In the genomic region with DNA sequence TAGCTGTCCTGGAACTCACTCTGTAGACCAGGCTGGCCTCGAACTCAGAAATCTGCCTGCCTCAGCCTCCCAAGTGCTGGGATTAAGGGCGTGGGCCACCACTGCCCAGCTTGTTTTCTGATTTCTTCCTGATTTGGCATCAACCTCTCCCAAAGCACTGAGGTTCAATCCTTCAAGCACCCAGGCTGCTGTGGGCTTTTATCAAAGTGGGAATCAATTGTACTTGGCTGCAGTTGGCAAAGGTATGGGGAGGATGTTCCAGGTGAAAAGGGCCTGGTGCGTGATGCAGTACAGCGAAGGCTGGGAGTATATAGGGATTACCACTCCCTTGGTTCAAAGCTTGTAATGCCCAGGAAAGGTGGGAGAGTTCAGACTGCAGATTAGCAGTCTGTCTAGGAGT, we compare ENCODE assay signal across 8 mouse cellular contexts. TPM values are rescaled to one million over a fixed set of nuclear protein-coding genes. Genes with fewer than 3 reads are reported as not detected.
DNase-seq lines count a peak whose midpoint lies in the region; ATAC-seq and TF ChIP-seq lines count a peak whose summit lies in the region.

No protein-coding gene starts in this region.

- H3K9me3 ChIP-seq in heart, embryonic 13.5 days = no peaks in the 10 kb centered on the region
- no peaks in the 10 kb centered on the region for H3K9me3 ChIP-seq in MEL (replicated peaks; ENCODE audit: insufficient read depth, low read length)
- H3K9me3 ChIP-seq in hindbrain, embryonic 12.5 days (replicated peaks) = no peaks in the 10 kb centered on the region

- peaks cover 30% of the 10 kb centered on the region for H3K36me3 ChIP-seq in heart, embryonic 13.5 days
- peaks cover 3 to 25% of the 10 kb centered on the region in 2 experiments; a peak in 3 of 4 replicates for H3K36me3 ChIP-seq in MEL (ENCODE audit: control insufficient read depth in 1 of 2, insufficient read depth in 2 of 2, low read length in 2 of 2)
- peaks cover 20% of the 10 kb centered on the region for H3K36me3 ChIP-seq in hindbrain, embryonic 12.5 days
- no peaks in the 10 kb centered on the region for H3K36me3 ChIP-seq in macrophage (ENCODE audit: inconsistent target)

- no peak for TF ChIP-seq CTCF in MEL (IDR thresholded peaks at IDR 0.05 in 2 of 3, conservative IDR thresholded peaks at IDR 0.05 in 1 of 3; ENCODE audit: control insufficient read depth in 1 of 3, insufficient read depth in 1 of 3, low read depth in 2 of 3, low read length in 3 of 3, poor library complexity in 1 of 3, severe bottlenecking in 1 of 3)

- intact Hi-C loops in heart, postnatal 25 days (cut with DNase I) = no loop called here

- no peak for DNase-seq in heart, postnatal 25 days (ENCODE audit: low spot score)
- DNase-seq in MEL (ENCODE audit: low read depth, low spot score) = no peak
- DNase-seq in spleen, postnatal 14 days (ENCODE audit: low spot score in 2 of 2) = no peak
- DNase-seq in cerebellum, postnatal 10 days = no peak
- DNase-seq in thymus, postnatal 10 days (ENCODE audit: low spot score in 2 of 2) = no peak

- peak overlapping the region; percentile 85 for H3K4me3 ChIP-seq in heart, embryonic 13.5 days
- peak overlapping the region in 1 of 2 experiments; percentile 29; a peak in 1 of 4 replicates for H3K4me3 ChIP-seq in MEL (ENCODE audit: control insufficient read depth in 1 of 2, insufficient read depth in 1 of 2, low read depth in 2 of 2, low read length in 2 of 2)
- H3K4me3 ChIP-seq in hindbrain, embryonic 12.5 days = no peak overlapping the region
- H3K4me3 ChIP-seq in macrophage (ENCODE audit: inconsistent target) = peak overlapping the region; percentile 90

- no peak for TF ChIP-seq EP300 in MEL (IDR thresholded peaks at IDR 0.05; ENCODE audit: low read depth in 1 of 2, low read length in 2 of 2)

- H3K9ac ChIP-seq in heart, embryonic 13.5 days = peak overlapping the region; percentile 95
- H3K9ac ChIP-seq in MEL (ENCODE audit: control insufficient read depth, low read depth, low read length, poor library complexity, severe bottlenecking) = peak overlapping the region; percentile 51; the same call in 1 of the 2 replicates
- no peak overlapping the region for H3K9ac ChIP-seq in hindbrain, embryonic 12.5 days

- peaks cover 43% of the 10 kb centered on the region for H3K79me2 ChIP-seq in MEL (ENCODE audit: control insufficient read depth, insufficient read depth, low read length, poor library complexity)
- peaks cover 70% of the 10 kb centered on the region for H3K79me2 ChIP-seq in macrophage (ENCODE audit: inconsistent target)

- H3K27me3 ChIP-seq in heart, embryonic 13.5 days (replicated peaks) = no peaks in the 10 kb centered on the region
- no peaks in the 10 kb centered on the region for H3K27me3 ChIP-seq in MEL (ENCODE audit: control insufficient read depth in 1 of 2, insufficient read depth in 2 of 2, low read length in 2 of 2)
- no peaks in the 10 kb centered on the region for H3K27me3 ChIP-seq in hindbrain, embryonic 12.5 days

- no peak for ATAC-seq in heart, embryonic 13.5 days (ENCODE audit: extremely low read depth, insufficient number of reproducible peaks, low FRiP score, low TSS enrichment)
- no peak for ATAC-seq in hindbrain, embryonic 12.5 days (ENCODE audit: low FRiP score)

- no peak for TF ChIP-seq RAD21 in MEL (IDR thresholded peaks at IDR 0.05; ENCODE audit: low read depth, low read length)

- no peak for TF ChIP-seq POLR2A in MEL (IDR thresholded peaks at IDR 0.05; ENCODE audit: control insufficient read depth in 1 of 2, insufficient read depth in 1 of 2, low read depth in 1 of 2, low read length in 2 of 2, poor library complexity in 1 of 2)

- WGBS in heart, embryonic 13.5 days = 55% methylated on average over 4 of the region's 4 CpGs
- 54% methylated on average over 4 of the region's 4 CpGs for WGBS in hindbrain, embryonic 12.5 days
- 44% methylated on average over 3 of the region's 4 CpGs for WGBS in macrophage (ENCODE audit: missing documents)

- H3K4me1 ChIP-seq in heart, embryonic 13.5 days = peaks cover 57% of the 10 kb centered on the region
- peaks cover 0 to 26% of the 10 kb centered on the region in 2 experiments; a peak in 2 of 4 replicates for H3K4me1 ChIP-seq in MEL (ENCODE audit: control insufficient read depth in 1 of 2, insufficient read depth in 2 of 2, low read length in 2 of 2)
- H3K4me1 ChIP-seq in hindbrain, embryonic 12.5 days = peaks cover 41% of the 10 kb centered on the region

- peak overlapping the region; percentile 92 for H3K4me2 ChIP-seq in heart, embryonic 13.5 days
- H3K4me2 ChIP-seq in hindbrain, embryonic 12.5 days (replicated peaks) = peak overlapping the region; percentile 84

- peak overlapping the region; percentile 42 for H3K27ac ChIP-seq in heart, embryonic 13.5 days (replicated peaks)
- H3K27ac ChIP-seq in MEL (ENCODE audit: control insufficient read depth, low read depth, low read length) (no peak overlapping the region), macrophage (peak overlapping the region; percentile 70; the same call in 1 of the 2 replicates)
- H3K27ac ChIP-seq in hindbrain, embryonic 12.5 days = no peak overlapping the region

TF ChIP-seq in MEL, 35 proteins besides CTCF, POLR2A, EP300 and RAD21:
- no peak for TF ChIP-seq ZMIZ1 (IDR thresholded peaks at IDR 0.05; ENCODE audit: low read depth, low read length)
- no peak for TF ChIP-seq USF2 (IDR thresholded peaks at IDR 0.05; ENCODE audit: borderline replicate concordance in 1 of 2, insufficient read depth in 1 of 2, low read depth in 1 of 2, low read length in 2 of 2)

RNA-seq across cellular contexts. Expression of gene Mcm2, which starts 0.5 kb away (rescaled TPM):
- polyA plus RNA-seq in heart, embryonic 13.5 days (2015; fragmentation: Nextera tagmentation; extraction: Ambion mirVana) = 98.1 and 98.3 TPM in 2 replicates
- 1 to 10 TPM; 6.1 to 7.4 TPM for total RNA-seq in heart, postnatal 25 days (2021)
- total RNA-seq in MEL (2012; rRNA removed) = 214 and 242 TPM in 2 replicates
- polyA plus RNA-seq in MEL (2012; ENCODE audit: insufficient read depth in 1 of 2, insufficient read length in 2 of 2, low read depth in 1 of 2, low replicate concordance in 2 of 2, missing spikeins in 1 of 2) (100 to 1,000 TPM; 110 to 268 TPM), macrophage (2018) (7.5 to 84.8 TPM (median 17.8 TPM) in 3 replicates)
- polyA plus RNA-seq in hindbrain, embryonic 12.5 days (2016; fragmentation: Nextera tagmentation; extraction: Ambion mirVana) = 119 and 130 TPM in 2 replicates
- total RNA-seq in macrophage (2018; cell fraction: chromatin; rRNA removed) = 10 to 100 TPM in 14 of 26 experiments, 1 to 10 TPM in 12; 1.5 to 28.4 (median 11.7) TPM
- total RNA-seq in macrophage (2018; cell fraction: cytosol; rRNA removed) = 10 to 100 TPM in 20 of 26 experiments, 1 to 10 TPM in 6; 8.0 to 18.1 (median 12.9) TPM
- total RNA-seq in macrophage (2018; cell fraction: nucleus; rRNA removed) = 10 to 100 TPM in 10 of 26 experiments, 1 to 10 TPM in 16; 3.3 to 75.8 (median 9.0) TPM

RNA-seq across cellular contexts. Expression of gene Tpra1, which starts 3.0 kb away (rescaled TPM):
- 39.8 and 47.0 TPM in 2 replicates for polyA plus RNA-seq in heart, embryonic 13.5 days (2015; fragmentation: Nextera tagmentation; extraction: Ambion mirVana)
- total RNA-seq in heart, postnatal 25 days (2021) = 10 to 100 TPM; 36.4 to 37.2 TPM
- total RNA-seq in MEL (2012; rRNA removed) = 20.3 and 22.9 TPM in 2 replicates
- polyA plus RNA-seq in MEL (2012; ENCODE audit: insufficient read depth in 1 of 2, insufficient read length in 2 of 2, low read depth in 1 of 2, low replicate concordance in 2 of 2, missing spikeins in 1 of 2) (10 to 100 TPM in 1 of 2 experiments, not detected in 1; 42.4 TPM), macrophage (2018) (101 to 202 TPM (median 130 TPM) in 3 replicates)
- polyA plus RNA-seq in hindbrain, embryonic 12.5 days (2016; fragmentation: Nextera tagmentation; extraction: Ambion mirVana) = 67.3 and 76.0 TPM in 2 replicates
- 100 to 1,000 TPM in 22 of 26 experiments, 10 to 100 TPM in 4; 34.3 to 638 (median 220) TPM for total RNA-seq in macrophage (2018; cell fraction: chromatin; rRNA removed)
- 100 to 1,000 TPM in 23 of 26 experiments, 10 to 100 TPM in 3; 65.7 to 224 (median 135) TPM for total RNA-seq in macrophage (2018; cell fraction: cytosol; rRNA removed)
- 100 to 1,000 TPM in 21 of 26 experiments, 10 to 100 TPM in 5; 40.5 to 401 (median 169) TPM for total RNA-seq in macrophage (2018; cell fraction: nucleus; rRNA removed)

RNA-seq across cellular contexts. Expression of gene Podxl2, which starts 24.2 kb away (rescaled TPM):
- 44.1 and 46.1 TPM in 2 replicates for polyA plus RNA-seq in heart, embryonic 13.5 days (2015; fragmentation: Nextera tagmentation; extraction: Ambion mirVana)
- 10 to 100 TPM; 16.5 to 16.8 TPM for total RNA-seq in heart, postnatal 25 days (2021)
- not detected in 2 replicates for total RNA-seq in MEL (2012; rRNA removed)
- under 1 TPM in 1 of 2 experiments, not detected in 1; 0.10 TPM for polyA plus RNA-seq in MEL (2012; ENCODE audit: insufficient read depth in 1 of 2, insufficient read length in 2 of 2, low read depth in 1 of 2, low replicate concordance in 2 of 2, missing spikeins in 1 of 2)
- polyA plus RNA-seq in hindbrain, embryonic 12.5 days (2016; fragmentation: Nextera tagmentation; extraction: Ambion mirVana) = 386 and 391 TPM in 2 replicates
- 1 to 10 TPM in 1 of 26 experiments, under 1 TPM in 1, not detected in 24; 0.57 to 2.8 TPM for total RNA-seq in macrophage (2018; cell fraction: chromatin; rRNA removed)
- total RNA-seq in macrophage (2018; cell fraction: cytosol; rRNA removed) = under 1 TPM in 3 of 26 experiments, not detected in 23; 0.10 to 0.32 (median 0.24) TPM
- total RNA-seq in macrophage (2018; cell fraction: nucleus; rRNA removed) = under 1 TPM in 1 of 26 experiments, not detected in 25; 0.62 TPM
- 0.11 TPM in 1 of 3 replicates, not detected in the others for polyA plus RNA-seq in macrophage (2018)

RNA-seq across cellular contexts. Expression of gene Abtb1, which starts 57.3 kb away (rescaled TPM):
- polyA plus RNA-seq in heart, embryonic 13.5 days (2015; fragmentation: Nextera tagmentation; extraction: Ambion mirVana) = 23.7 and 26.0 TPM in 2 replicates
- total RNA-seq in heart, postnatal 25 days (2021) = 10 to 100 TPM; 21.9 to 23.3 TPM
- total RNA-seq in MEL (2012; rRNA removed) = 7.3 and 7.4 TPM in 2 replicates
- polyA plus RNA-seq in MEL (2012; ENCODE audit: insufficient read depth in 1 of 2, insufficient read length in 2 of 2, low read depth in 1 of 2, low replicate concordance in 2 of 2, missing spikeins in 1 of 2) (10 to 100 TPM in 1 of 2 experiments, not detected in 1; 16.9 TPM), macrophage (2018) (16.1 to 46.0 TPM (median 26.7 TPM) in 3 replicates)
- 32.1 and 36.1 TPM in 2 replicates for polyA plus RNA-seq in hindbrain, embryonic 12.5 days (2016; fragmentation: Nextera tagmentation; extraction: Ambion mirVana)
- total RNA-seq in macrophage (2018; cell fraction: chromatin; rRNA removed) = 100 to 1,000 TPM in 5 of 26 experiments, 10 to 100 TPM in 21; 19.7 to 132 (median 61.4) TPM
- total RNA-seq in macrophage (2018; cell fraction: cytosol; rRNA removed) = 10 to 100 TPM; 13.7 to 42.8 (median 24.3) TPM
- total RNA-seq in macrophage (2018; cell fraction: nucleus; rRNA removed) = 10 to 100 TPM; 19.0 to 90.2 (median 43.4) TPM

Comparison
In these comparisons a context has a peak if more than half of its experiments do, and no peak if none do; other contexts are left out.
1. H3K27ac ChIP-seq: peak in heart, embryonic 13.5 days (single experiment) and macrophage (single experiment); none in MEL (single experiment) and hindbrain, embryonic 12.5 days (single experiment).
2. RNA of gene Podxl2, which starts 24.2 kb away (polyA plus RNA-seq): 386 to 391 TPM in hindbrain, embryonic 12.5 days and 44.1 to 46.1 TPM in heart, embryonic 13.5 days; 0.11 TPM in macrophage and 0.10 TPM in MEL; every median in the first group is over 10 times any median in the second.